Mouse (Mus musculus) midbrain, embryonic 12.5 days (tissue): Measurements from ENCODE around the gene Rnf39. TPM values are rescaled to one million over a fixed set of nuclear protein-coding genes. Genes with fewer than 3 reads are reported as not detected.

Experiments used
- ATAC-seq: fragments of 200-750 bp; cut with Nextera tagmentation; 2 replicates; pipeline ENCODE4 v1.8.0; 2017; ENCODE audit warnings: low read depth, moderate TSS enrichment, moderate library complexity; ENCODE audit not compliant: low FRiP score
- H3K27ac ChIP-seq: fragments of 300-500 bp; sonication (generic); replicated peaks from 2 replicates; pipeline ENCODE4 v1.5.1; 2016; ENCODE audit warnings: mild to moderate bottlenecking
- H3K27me3 ChIP-seq: fragments of 300-500 bp; sonication (generic); 2 replicates; pipeline ENCODE4 v1.6.1; 2016; ENCODE audit warnings: mild to moderate bottlenecking
- H3K36me3 ChIP-seq: fragments of 300-500 bp; sonication (generic); 2 replicates; pipeline ENCODE4 v1.6.1; 2016
- H3K4me1 ChIP-seq: fragments of 300-500 bp; sonication (generic); 2 replicates; pipeline ENCODE4 v1.6.1; 2016
- H3K4me2 ChIP-seq: fragments of 300-500 bp; sonication (generic); replicated peaks from 2 replicates; pipeline ENCODE4 v1.6.1; 2016; ENCODE audit warnings: mild to moderate bottlenecking, moderate library complexity
- H3K4me3 ChIP-seq: fragments of 300-500 bp; sonication (generic); 2 replicates; pipeline ENCODE4 v1.5.1; 2016; ENCODE audit warnings: mild to moderate bottlenecking
- H3K9ac ChIP-seq: fragments of 300-500 bp; sonication (generic); replicated peaks from 2 replicates; pipeline ENCODE4 v1.6.1; 2016; ENCODE audit warnings: mild to moderate bottlenecking, moderate library complexity
- H3K9me3 ChIP-seq: fragments of 300-500 bp; sonication (generic); 2 replicates; pipeline ENCODE4 v1.6.1; 2016; ENCODE audit warnings: mild to moderate bottlenecking
- WGBS: fragments of 180-500 bp; shearing (Covaris S2); methylation state at CpG from one replicate; pipeline ENCODE4 v1.1.7; 2016; 5-methylcytosine and 5-hydroxymethylcytosine counted together
- polyA plus RNA-seq: library from polyadenylated mRNA; unstranded; fragments of >200 nt; fragmentation: Nextera tagmentation; extraction: Ambion mirVana; gene quantifications from 2 replicates; pipeline ENCODE4 v1.2.1, GENCODE M21; 2016

The Rnf39 gene
- polyA plus RNA-seq, 1 experiment from 2014 or later: 0.63 TPM

GRCm38 (mm10) chr17:36943691-36944090, 973 bp downstream of the Rnf39 start:
- Histone ChIP-seq H3K9me3 (no peaks in the 10 kb centered on the region), H3K9ac (no peak overlapping the region), H3K27me3 (peaks cover 67% of the 10 kb centered on the region), H3K4me3 (no peak overlapping the region), H3K4me2 (peak overlapping the region; percentile 55; the same call in 1 of the 2 replicates), H3K4me1 (peaks cover 16% of the 10 kb centered on the region), H3K36me3 (peaks cover under 1% of the 10 kb centered on the region), H3K27ac (no peak overlapping the region)
- no peak for ATAC-seq
- WGBS: 30% methylated on average over 5 of the region's 5 CpGs

GRCm38 (mm10) chr17:36944121-36944775, 1.5 kb downstream of the Rnf39 start:
- H3K9ac ChIP-seq: no peak overlapping the region

GRCm38 (mm10) chr17:36947051-36947819, 4.5 kb downstream of the Rnf39 start:
- Histone ChIP-seq H3K9me3 (no peaks in the 10 kb centered on the region), H3K4me2 (peak overlapping the region; percentile 94), H3K27ac (peak overlapping the region; percentile 56), H3K27me3 (peaks cover 44% of the 10 kb centered on the region), H3K36me3 (peaks cover 12% of the 10 kb centered on the region), H3K4me1 (peaks cover 24% of the 10 kb centered on the region), H3K9ac (peak overlapping the region; percentile 81), H3K4me3 (peak overlapping the region; percentile 55)
- WGBS: 1% methylated on average over 62 of the region's 62 CpGs
- peak; percentile 41 for ATAC-seq

More at GRCm38 (mm10) chr17:36944121-36944775, 1.5 kb downstream of the Rnf39 start:
- H3K4me3 ChIP-seq: no peak overlapping the region
- peaks cover 6% of the 10 kb centered on the region for H3K36me3 ChIP-seq
- no peak for ATAC-seq
- H3K4me1 ChIP-seq: peaks cover 16% of the 10 kb centered on the region
- no peaks in the 10 kb centered on the region for H3K9me3 ChIP-seq
- H3K27me3 ChIP-seq: peaks cover 61% of the 10 kb centered on the region
- H3K4me2 ChIP-seq: no peak overlapping the region
- no peak overlapping the region for H3K27ac ChIP-seq
- WGBS: 28% methylated on average over 9 of the region's 9 CpGs

- H3K4me3 ChIP-seq: no peak overlapping the region
- WGBS: 81% methylated on average over 1 of the region's 1 CpGs
- no peak for ATAC-seq
- no peak overlapping the region for H3K9ac ChIP-seq
- no peaks in the 10 kb centered on the region for H3K9me3 ChIP-seq
- no peak overlapping the region for H3K27ac ChIP-seq
- peaks cover 33% of the 10 kb centered on the region for H3K27me3 ChIP-seq
- H3K4me2 ChIP-seq: no peak overlapping the region
- H3K4me1 ChIP-seq: peaks cover 17% of the 10 kb centered on the region
- H3K36me3 ChIP-seq: peaks cover 12% of the 10 kb centered on the region
Observed at GRCm38 (mm10) chr17:36948286-36948685, 5.6 kb downstream of the Rnf39 start.

- WGBS: 87% methylated on average over 8 of the region's 8 CpGs
- no peaks in the 10 kb centered on the region for H3K9me3 ChIP-seq
- no peak overlapping the region for H3K4me2 ChIP-seq
- H3K9ac ChIP-seq: no peak overlapping the region
- ATAC-seq: no peak
- no peak overlapping the region for H3K27ac ChIP-seq
- peaks cover 23% of the 10 kb centered on the region for H3K27me3 ChIP-seq
- peaks cover 12% of the 10 kb centered on the region for H3K36me3 ChIP-seq
- no peak overlapping the region for H3K4me3 ChIP-seq
- H3K4me1 ChIP-seq: peaks cover 15% of the 10 kb centered on the region
Observed at GRCm38 (mm10) chr17:36949265-36949664, 6.5 kb downstream of the Rnf39 start.

- 2% methylated on average over 36 of the region's 36 CpGs for WGBS
- Histone ChIP-seq H3K4me3 (peak within 1 kb of the TSS; percentile 54), H3K36me3 (peaks cover 19% of the 10 kb centered on the region), H3K27me3 (peaks cover 3% of the 10 kb centered on the region; the same call in 1 of the 2 replicates), H3K27ac (peak within 1 kb of the TSS; percentile 84), H3K9me3 (no peaks in the 10 kb centered on the region), H3K4me2 (peak within 1 kb of the TSS; percentile 63), H3K9ac (peak within 1 kb of the TSS; percentile 67), H3K4me1 (peaks cover 15% of the 10 kb centered on the region)
- peak; percentile 95 for ATAC-seq
Observed at GRCm38 (mm10) chr17:36950981-36951947, 8.5 kb downstream of the Rnf39 start, which contains the start of gene Ppp1r11. Ppp1r11 (minus strand) TSS chr17:36951741.

GRCm38 (mm10) chr17:36952631-36953030, 9.9 kb downstream of the Rnf39 start:
- H3K36me3 ChIP-seq: peaks cover 19% of the 10 kb centered on the region
- H3K4me2 ChIP-seq: no peak overlapping the region
- no peaks in the 10 kb centered on the region for H3K27me3 ChIP-seq
- no peak overlapping the region for H3K4me3 ChIP-seq
- no peak for ATAC-seq
- 90% methylated on average over 2 of the region's 2 CpGs for WGBS
- H3K4me1 ChIP-seq: peaks cover 17% of the 10 kb centered on the region
- H3K9me3 ChIP-seq: no peaks in the 10 kb centered on the region
- H3K27ac ChIP-seq: no peak overlapping the region
- no peak overlapping the region for H3K9ac ChIP-seq

- 100% methylated on average over 1 of the region's 1 CpGs for WGBS
- no peak for ATAC-seq
Observed at GRCm38 (mm10) chr17:36953062-36953461, 10.3 kb downstream of the Rnf39 start.

GRCm38 (mm10) chr17:36957999-36958743, 15.5 kb downstream of the Rnf39 start, which contains the start of the genes Znrd1 and Znrd1as:
Znrd1 (minus strand) TSS chr17:36958559.
Znrd1as (plus strand) TSS chr17:36958592.
- peak within 1 kb of the TSS; percentile 64 for H3K27ac ChIP-seq
- H3K4me3 ChIP-seq: peak within 1 kb of the TSS; percentile 64
- H3K4me2 ChIP-seq: peak within 1 kb of the TSS; percentile 79
- peaks cover 17% of the 10 kb centered on the region for H3K4me1 ChIP-seq
- peak; percentile 98 for ATAC-seq
- 0 out of 2 replicates have a peak, but pooled peaks cover 7% of the 10 kb centered on the region for H3K36me3 ChIP-seq
- H3K27me3 ChIP-seq: no peaks in the 10 kb centered on the region
- under 1% methylated on average over 46 of the region's 46 CpGs for WGBS
- peak within 1 kb of the TSS; percentile 78 for H3K9ac ChIP-seq
- H3K9me3 ChIP-seq: no peaks in the 10 kb centered on the region

More at GRCm38 (mm10) chr17:36953062-36953461, 10.3 kb downstream of the Rnf39 start:
- H3K4me1 ChIP-seq: peaks cover 16% of the 10 kb centered on the region
- H3K27ac ChIP-seq: no peak overlapping the region
- H3K4me2 ChIP-seq: no peak overlapping the region
- no peaks in the 10 kb centered on the region for H3K9me3 ChIP-seq
- H3K27me3 ChIP-seq: no peaks in the 10 kb centered on the region
- peaks cover 19% of the 10 kb centered on the region for H3K36me3 ChIP-seq
- H3K9ac ChIP-seq: no peak overlapping the region
- H3K4me3 ChIP-seq: no peak overlapping the region

- H3K27ac ChIP-seq: no peak overlapping the region
- H3K9ac ChIP-seq: peak overlapping the region; percentile 78
- 0 out of 2 replicates have a peak, but pooled peaks cover 7% of the 10 kb centered on the region for H3K36me3 ChIP-seq
- peak; percentile 10; the same call in 1 of the 2 replicates for ATAC-seq
- 10% methylated on average over 12 of the region's 12 CpGs for WGBS
- no peaks in the 10 kb centered on the region for H3K9me3 ChIP-seq
- peak overlapping the region; percentile 79 for H3K4me2 ChIP-seq
- peaks cover 17% of the 10 kb centered on the region for H3K4me1 ChIP-seq
- H3K27me3 ChIP-seq: no peaks in the 10 kb centered on the region
- H3K4me3 ChIP-seq: peak overlapping the region; percentile 64
Observed at GRCm38 (mm10) chr17:36958884-36959283, 16.2 kb downstream of the Rnf39 start.

- Histone ChIP-seq H3K9me3 (no peaks in the 10 kb centered on the region), H3K27ac (no peak overlapping the region), H3K27me3 (no peaks in the 10 kb centered on the region), H3K4me2 (no peak overlapping the region), H3K4me1 (peaks cover 17% of the 10 kb centered on the region), H3K9ac (no peak overlapping the region), H3K36me3 (no peaks in the 10 kb centered on the region), H3K4me3 (no peak overlapping the region)
- ATAC-seq: no peak
- WGBS: 82% methylated on average over 1 of the region's 1 CpGs
Observed at GRCm38 (mm10) chr17:36961125-36961524, 18.4 kb downstream of the Rnf39 start.
